Mouse (Mus musculus): ENCODE results near the gene Upk3a.

DNA sequence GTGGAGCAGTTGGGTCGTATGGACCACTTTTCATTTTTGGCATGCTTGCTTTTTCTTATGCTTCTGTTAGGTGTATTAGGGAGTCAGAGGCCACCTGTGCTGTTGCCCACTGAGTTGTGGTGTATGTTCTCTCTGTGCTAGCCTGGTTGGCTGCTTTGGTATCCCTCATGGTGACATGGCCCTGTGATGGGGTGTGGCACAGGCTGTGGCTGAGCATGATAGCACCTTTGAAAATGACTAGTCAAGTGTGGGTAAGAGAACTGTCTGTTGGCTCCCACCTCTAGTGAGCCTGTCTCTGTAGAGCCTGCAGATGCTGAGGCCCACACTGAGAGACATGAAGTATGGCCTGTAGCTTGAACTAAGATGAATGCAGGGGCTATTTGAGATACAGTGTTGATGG is 32.8 kb downstream of the Upk3a start:
- no peak for TF ChIP-seq CTCF (IDR thresholded peaks at IDR 0.05; ENCODE audit: low read depth)
- TF ChIP-seq EP300 (IDR thresholded peaks at IDR 0.05; ENCODE audit: low read depth) = no peak

Data from liver, postnatal 0 days (tissue).